Mouse (Mus musculus) CH12.LX (cell line): ENCODE measurements at regions not wholly inside any gene's neighbourhood (a gene's known extent, or its start where the extent isn't known, plus 50 kb on each side); places are given as distances from the start of the nearest gene placed in this dataset.

Experiments used
- CHD2 ChIP-seq: IDR thresholded peaks from 2 replicates; pipeline ENCODE4 v1.6.1; 2011; ENCODE audit warnings: low read length, improper control_type of control experiment
- CTCF ChIP-seq, 2 experiments: IDR thresholded peaks in 1 of 2; conservative IDR thresholded peaks in 1 of 2; 2 replicates each; pipeline ENCODE4 v1.5.1; 2011 to 2012; ENCODE audit warnings: low read depth in 2 of 2, low read length in 2 of 2, improper control_type of control experiment in 1 of 2, inconsistent platforms in 1 of 2, mild to moderate bottlenecking in 1 of 2, moderate library complexity in 1 of 2
- EP300 ChIP-seq: IDR thresholded peaks from 2 replicates; pipeline ENCODE4 v1.6.1; 2011; ENCODE audit warnings: low read length, improper control_type of control experiment
- MAFK ChIP-seq: IDR thresholded peaks from 2 replicates; pipeline ENCODE4 v1.6.1; 2011; ENCODE audit warnings: low read length, improper control_type of control experiment; ENCODE audit not compliant: insufficient replicate concordance
- MXI1 ChIP-seq: IDR thresholded peaks from 2 replicates; pipeline ENCODE4 v1.6.1; 2011; ENCODE audit warnings: mild to moderate bottlenecking, low read depth, low read length, improper control_type of control experiment
- POLR2A ChIP-seq: IDR thresholded peaks from 2 replicates; pipeline ENCODE4 v1.6.1; 2011; ENCODE audit warnings: low read depth, mild to moderate bottlenecking, improper control_type of control experiment, low read length
- POLR2AphosphoS2 ChIP-seq: IDR thresholded peaks from 2 replicates; pipeline ENCODE4 v1.6.1; 2011; ENCODE audit warnings: low read depth, low read length, improper control_type of control experiment
- SMC3 ChIP-seq: IDR thresholded peaks from 2 replicates; pipeline ENCODE4 v1.6.1; 2011; ENCODE audit warnings: low read depth, low read length, improper control_type of control experiment
- ZNF384 ChIP-seq: IDR thresholded peaks from 2 replicates; pipeline ENCODE4 v1.6.1; 2012; ENCODE audit warnings: low read depth, low read length, improper control_type of control experiment, inconsistent platforms

DNA sequence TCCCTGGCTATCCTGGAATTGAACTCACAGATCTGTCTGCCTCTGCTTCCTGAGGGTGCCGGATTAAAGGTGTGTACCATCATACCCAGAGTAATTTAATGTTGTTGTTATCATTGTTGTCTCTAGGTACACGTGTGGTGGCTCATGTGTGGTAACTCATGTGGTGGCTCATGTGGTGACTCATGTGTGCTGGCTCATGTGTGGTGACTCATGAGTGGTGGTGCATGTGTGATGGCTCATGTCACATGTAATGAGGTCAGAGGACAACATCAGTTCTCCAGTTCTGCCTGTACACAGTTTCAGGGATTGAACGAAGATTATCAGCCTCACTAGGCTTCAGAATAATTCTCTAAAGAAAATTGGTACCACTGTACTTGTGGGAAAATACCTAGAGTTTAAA is 80.2 kb downstream of the Zfp36l2 start:
- TF ChIP-seq POLR2A: no peak
- TF ChIP-seq MAFK: no peak
- no peak for TF ChIP-seq CTCF (conservative IDR thresholded peaks at IDR 0.05 in 1 of 2, IDR thresholded peaks at IDR 0.05 in 1 of 2; ENCODE audit: low read depth in 2 of 2, low read length in 2 of 2)
- TF ChIP-seq MXI1: no peak
- TF ChIP-seq EP300: no peak
- TF ChIP-seq SMC3: no peak
- TF ChIP-seq POLR2AphosphoS2: no peak
- no peak for TF ChIP-seq ZNF384
- no peak for TF ChIP-seq CHD2
